Mouse (Mus musculus): ENCODE data around the gene Gal3st3.
"Not testable (repeated sequence)": the region's sequence is repeated elsewhere in the genome, so short reads cannot be mapped to it uniquely, and the experiment has no call there.

Gene Gal3st3

GRCm38 (mm10) chr19:5306968-5307734 lies 9.0 kb downstream of the Gal3st3 start:
- DNase-seq (ENCODE audit: low spot score in 2 of 2): no peak

- DNase-seq (ENCODE audit: low spot score in 2 of 2): no peak
These were observed 10.9 kb downstream of the Gal3st3 start for GRCm38 (mm10) chr19:5309025-5309424.

- no peak for DNase-seq (ENCODE audit: low spot score in 2 of 2)
These were observed 15.1 kb downstream of the Gal3st3 start for GRCm38 (mm10) chr19:5313189-5313588.

GRCm38 (mm10) chr19:5323801-5324200 lies 25.7 kb downstream of the Gal3st3 start:
- DNase-seq (ENCODE audit: low spot score in 2 of 2): no peak

GRCm38 (mm10) chr19:5327970-5328369 lies 29.8 kb downstream of the Gal3st3 start:
- DNase-seq (ENCODE audit: low spot score in 2 of 2): no peak

- no peak for DNase-seq (ENCODE audit: low spot score in 2 of 2)
These were observed 36.6 kb downstream of the Gal3st3 start for GRCm38 (mm10) chr19:5334741-5335140.

- DNase-seq (ENCODE audit: low spot score in 2 of 2): no peak
These were observed 37.3 kb downstream of the Gal3st3 start, which contains the start of gene Catsper1 for GRCm38 (mm10) chr19:5335441-5335840. Gene Catsper1, plus strand, starts transcription at chr19:5335741.

- DNase-seq (ENCODE audit: low spot score in 2 of 2): peak; percentile 78 to 82
These were observed 39.8 kb downstream of the Gal3st3 start for GRCm38 (mm10) chr19:5337975-5338374.

- DNase-seq (ENCODE audit: low spot score in 2 of 2): no peak
These were observed 43.2 kb downstream of the Gal3st3 start for GRCm38 (mm10) chr19:5341360-5341759.

GRCm38 (mm10) chr19:5345297-5346131 lies 47.4 kb downstream of the Gal3st3 start:
- DNase-seq (ENCODE audit: low spot score in 2 of 2): no peak

GRCm38 (mm10) chr19:5348064-5348463 lies 49.9 kb downstream of the Gal3st3 start:
- DNase-seq (ENCODE audit: low spot score in 2 of 2): no peak

- peak; percentile 39 to 40 for DNase-seq (ENCODE audit: low spot score in 2 of 2)
These were observed 50.7 kb downstream of the Gal3st3 start for GRCm38 (mm10) chr19:5348526-5349501.

GRCm38 (mm10) chr19:5349502-5349873 lies 51.4 kb downstream of the Gal3st3 start, which contains the start of gene Cst6:
Gene Cst6, minus strand, starts transcription at chr19:5349574.
- DNase-seq (ENCODE audit: low spot score in 2 of 2): not testable (repeated sequence)

- DNase-seq (ENCODE audit: low spot score in 2 of 2): no peak
These were observed 55.5 kb downstream of the Gal3st3 start for GRCm38 (mm10) chr19:5353609-5354008.

- DNase-seq (ENCODE audit: low spot score in 2 of 2): no peak
These were observed 57.9 kb downstream of the Gal3st3 start for GRCm38 (mm10) chr19:5356080-5356479.
